Mouse (Mus musculus): ENCODE data around the gene Snx5. TPM values are rescaled to one million over a fixed set of nuclear protein-coding genes. Genes with fewer than 3 reads are reported as not detected.

Gene Snx5
- polyA plus RNA-seq, 1 experiment from 2014 or later, result 88.9 TPM

GRCm38 (mm10) chr2:144214508-144215185 lies 56.1 kb downstream of the Snx5 start:
- no peaks in the 10 kb centered on the region for H3K27me3 ChIP-seq (replicated peaks)
- 64% methylated on average over 9 of the region's 9 CpGs for WGBS
- H3K36me3 ChIP-seq, result no peaks in the 10 kb centered on the region
- H3K4me2 ChIP-seq (replicated peaks), result no peak overlapping the region
- no peak overlapping the region for H3K4me3 ChIP-seq
- H3K9ac ChIP-seq, result 0 out of 2 replicates have a peak overlapping the region, but pooled peaks have one; percentile 13
- ATAC-seq (ENCODE audit: low FRiP score, low read depth), result peak; percentile 41
- H3K4me1 ChIP-seq, result peaks cover 5% of the 10 kb centered on the region; the same call in 1 of the 2 replicates
- H3K9me3 ChIP-seq, result no peaks in the 10 kb centered on the region
- H3K27ac ChIP-seq, result no peak overlapping the region

DNA sequence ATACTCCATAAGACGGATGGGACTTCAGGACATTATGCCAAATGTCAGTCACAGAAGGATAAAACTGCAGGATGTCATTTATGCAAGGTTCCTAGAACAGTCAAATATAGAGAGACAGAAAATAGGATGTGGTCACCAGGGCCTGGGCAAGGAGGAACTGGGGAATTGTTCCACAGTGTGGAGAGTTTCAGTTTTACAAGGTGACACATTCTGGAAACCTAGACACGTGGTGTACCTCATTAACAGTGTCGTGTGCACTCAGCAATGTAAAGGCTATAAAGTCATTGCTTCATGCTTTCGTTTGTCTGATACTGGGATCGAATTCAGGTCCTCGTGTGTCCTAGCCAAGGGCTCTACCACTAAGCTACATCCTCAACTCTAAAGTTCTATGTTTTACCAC lies 56.9 kb downstream of the Snx5 start:
- Histone ChIP-seq H3K4me1 (peaks cover 5% of the 10 kb centered on the region; the same call in 1 of the 2 replicates), H3K4me2 (replicated peaks) (no peak overlapping the region), H3K27me3 (replicated peaks) (no peaks in the 10 kb centered on the region), H3K36me3 (no peaks in the 10 kb centered on the region), H3K9me3 (no peaks in the 10 kb centered on the region), H3K4me3 (no peak overlapping the region), H3K27ac (no peak overlapping the region), H3K9ac (no peak overlapping the region)
- ATAC-seq (ENCODE audit: low FRiP score, low read depth), result no peak
- 89% methylated on average over 6 of the region's 6 CpGs for WGBS

GRCm38 (mm10) chr2:144209425-144209824 lies 61.3 kb downstream of the Snx5 start:
- WGBS, result 88% methylated on average over 3 of the region's 3 CpGs
- Histone ChIP-seq H3K9ac (no peak overlapping the region), H3K27me3 (replicated peaks) (no peaks in the 10 kb centered on the region), H3K4me1 (no peaks in the 10 kb centered on the region; the same call in 1 of the 2 replicates), H3K36me3 (no peaks in the 10 kb centered on the region), H3K9me3 (no peaks in the 10 kb centered on the region), H3K27ac (no peak overlapping the region), H3K4me3 (no peak overlapping the region), H3K4me2 (replicated peaks) (no peak overlapping the region)
- no peak for ATAC-seq (ENCODE audit: low FRiP score, low read depth)

DNA sequence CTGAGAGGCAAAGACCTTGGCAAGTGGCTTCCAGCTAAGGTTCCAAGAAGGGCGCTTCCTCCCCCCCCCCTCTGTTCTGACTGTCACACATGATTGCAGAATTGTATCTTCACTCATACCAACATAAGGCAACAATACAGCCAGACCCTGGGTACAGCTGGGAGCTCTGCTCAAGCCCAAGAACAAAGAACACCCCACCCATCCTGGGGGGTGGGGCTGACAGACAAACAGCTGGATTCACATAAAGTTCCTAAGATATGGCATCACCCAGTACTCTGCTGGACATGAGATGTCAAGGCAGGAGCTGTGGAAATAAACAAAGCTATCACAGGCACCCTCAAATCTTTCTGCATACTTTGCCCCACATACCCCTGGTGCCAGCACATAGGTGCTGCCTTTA lies 63.3 kb downstream of the Snx5 start:
- Histone ChIP-seq H3K4me2 (replicated peaks) (no peak overlapping the region), H3K4me3 (no peak overlapping the region), H3K36me3 (no peaks in the 10 kb centered on the region), H3K9ac (no peak overlapping the region), H3K27ac (no peak overlapping the region), H3K27me3 (replicated peaks) (no peaks in the 10 kb centered on the region), H3K9me3 (no peaks in the 10 kb centered on the region), H3K4me1 (no peaks in the 10 kb centered on the region; the same call in 1 of the 2 replicates)
- no peak for ATAC-seq (ENCODE audit: low FRiP score, low read depth)
- WGBS, result 93% methylated on average over 1 of the region's 1 CpGs

DNA sequence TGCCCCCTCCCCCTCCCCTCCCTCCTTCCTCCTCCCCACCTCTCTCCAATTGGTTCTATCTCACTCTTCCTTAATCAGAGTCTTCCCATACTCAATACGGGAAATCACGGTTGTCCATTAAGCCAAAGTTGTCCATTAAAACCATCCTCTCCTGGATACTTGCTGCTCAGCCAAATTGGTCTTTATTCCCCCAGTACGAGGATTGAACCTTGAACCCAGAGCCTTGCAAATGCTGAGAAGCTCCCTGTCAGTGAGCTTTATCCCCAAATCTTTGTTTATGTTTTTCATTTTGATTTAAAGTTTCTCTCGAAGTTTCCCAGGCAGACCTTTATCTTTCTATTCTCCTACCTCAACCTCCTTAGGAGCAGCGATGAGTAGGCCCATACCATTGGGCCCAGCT lies 67.7 kb downstream of the Snx5 start:
- Histone ChIP-seq H3K27ac (no peak overlapping the region), H3K27me3 (replicated peaks) (no peaks in the 10 kb centered on the region), H3K9ac (no peak overlapping the region), H3K36me3 (no peaks in the 10 kb centered on the region), H3K4me1 (no peaks in the 10 kb centered on the region; the same call in 1 of the 2 replicates), H3K4me3 (no peak overlapping the region), H3K9me3 (no peaks in the 10 kb centered on the region), H3K4me2 (replicated peaks) (no peak overlapping the region)
- ATAC-seq (ENCODE audit: low FRiP score, low read depth), result no peak
- 88% methylated on average over 5 of the region's 5 CpGs for WGBS

DNA sequence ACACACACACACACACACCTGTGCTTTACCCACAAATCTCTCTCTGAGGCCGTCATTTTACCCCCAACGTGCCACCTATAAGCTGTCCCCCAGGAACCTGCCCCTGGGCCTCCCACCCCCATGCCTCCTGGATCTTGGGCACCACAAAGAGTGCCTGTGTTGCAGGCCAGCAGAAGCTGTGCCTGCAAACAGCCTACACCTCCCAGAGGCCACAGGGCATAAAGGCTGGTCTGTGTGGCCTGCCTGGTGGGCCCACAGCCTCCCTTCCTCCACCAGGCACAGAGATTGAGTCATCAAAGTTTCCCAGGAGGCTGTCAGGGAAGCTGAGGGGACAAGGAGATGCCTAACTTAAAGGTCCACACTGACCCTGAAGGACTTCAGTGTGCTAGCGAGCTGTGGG lies 68.1 kb downstream of the Snx5 start:
- H3K4me1 ChIP-seq, result no peaks in the 10 kb centered on the region; the same call in 1 of the 2 replicates
- no peak overlapping the region for H3K27ac ChIP-seq
- no peaks in the 10 kb centered on the region for H3K36me3 ChIP-seq
- H3K27me3 ChIP-seq (replicated peaks), result no peaks in the 10 kb centered on the region
- H3K4me3 ChIP-seq, result no peak overlapping the region
- 60% methylated on average over 3 of the region's 3 CpGs for WGBS
- no peak overlapping the region for H3K9ac ChIP-seq
- no peak overlapping the region for H3K4me2 ChIP-seq (replicated peaks)
- H3K9me3 ChIP-seq, result no peaks in the 10 kb centered on the region
- no peak for ATAC-seq (ENCODE audit: low FRiP score, low read depth)

DNA sequence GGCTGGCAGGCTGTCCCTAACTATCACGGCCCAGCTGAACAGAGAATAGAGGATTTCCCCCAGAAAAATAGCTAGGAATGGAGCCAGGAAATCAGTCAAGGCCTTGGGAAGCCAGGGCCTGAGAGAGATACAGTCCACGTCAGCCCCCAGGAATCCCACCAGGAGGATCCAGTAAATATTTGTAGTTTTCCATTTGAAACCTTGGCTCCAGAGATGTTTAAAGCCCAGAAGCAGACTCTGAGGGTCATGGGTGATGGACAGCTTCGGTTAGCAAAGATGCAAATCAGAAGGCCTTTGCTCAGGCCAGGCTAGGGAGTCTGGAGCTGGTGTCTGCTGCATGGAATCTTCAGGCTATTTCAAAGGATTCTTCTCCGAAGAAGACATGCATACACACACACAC lies 68.6 kb downstream of the Snx5 start:
- H3K4me2 ChIP-seq (replicated peaks), result no peak overlapping the region
- H3K27ac ChIP-seq, result no peak overlapping the region
- no peak for ATAC-seq (ENCODE audit: low FRiP score, low read depth)
- no peaks in the 10 kb centered on the region for H3K36me3 ChIP-seq
- no peak overlapping the region for H3K4me3 ChIP-seq
- no peak overlapping the region for H3K9ac ChIP-seq
- WGBS, result 75% methylated on average over 4 of the region's 4 CpGs
- H3K4me1 ChIP-seq, result no peaks in the 10 kb centered on the region; the same call in 1 of the 2 replicates
- no peaks in the 10 kb centered on the region for H3K9me3 ChIP-seq
- no peaks in the 10 kb centered on the region for H3K27me3 ChIP-seq (replicated peaks)

Other genes starting within 250 kb of the Snx5 start
- not detected in 2 replicates for gene Banf2, start 237.8 kb downstream of the Snx5 start, polyA plus RNA-seq (2016; fragmentation: Nextera tagmentation; extraction: Ambion mirVana)
- 12.9 and 14.6 TPM in 2 replicates for gene Mgme1, start 243 bp downstream of the Snx5 start, polyA plus RNA-seq (2016; fragmentation: Nextera tagmentation; extraction: Ambion mirVana)
- gene Ovol2, start 61.2 kb upstream of the Snx5 start, polyA plus RNA-seq (2016; fragmentation: Nextera tagmentation; extraction: Ambion mirVana), result 0.13 and 0.16 TPM in 2 replicates
- gene Kat14, start 98.1 kb upstream of the Snx5 start, polyA plus RNA-seq (2016; fragmentation: Nextera tagmentation; extraction: Ambion mirVana), result 38.8 and 39.8 TPM in 2 replicates
- gene Pet117, start 98.1 kb upstream of the Snx5 start, polyA plus RNA-seq (2016; fragmentation: Nextera tagmentation; extraction: Ambion mirVana), result 3.3 TPM in 1 of 2 replicates, not detected in the other